Mouse (Mus musculus) CH12.LX (cell line): ENCODE results near the gene Acaca. TPM values are rescaled to one million over a fixed set of nuclear protein-coding genes. Genes with fewer than 3 reads are reported as not detected.

ENCODE experiments used
- DNase-seq: peaks from one replicate; pipeline ENCODE4 v3.0.0-alpha.2; 2013; ENCODE audit errors: extremely low read depth
- H3K27ac ChIP-seq: 2 replicates; pipeline ENCODE4 v1.5.1; 2012; ENCODE audit warnings: low read depth, mild to moderate bottlenecking, control low read depth, moderate library complexity; ENCODE audit not compliant: insufficient read depth
- H3K27me3 ChIP-seq: replicated peaks from 2 replicates; pipeline ENCODE3; 2012; ENCODE audit warnings: inconsistent platforms
- H3K36me3 ChIP-seq, 2 experiments: replicated peaks in 1 of 2; 2 replicates each; pipeline versions ENCODE3 to v1.6.1; 2012; ENCODE audit warnings: inconsistent platforms in 1 of 2, low read length in 1 of 2, mild to moderate bottlenecking in 1 of 2, mixed read lengths in 1 of 2, moderate library complexity in 1 of 2; ENCODE audit not compliant: control insufficient read depth in 1 of 2, insufficient read depth in 1 of 2
- H3K4me1 ChIP-seq, 2 experiments: 2 replicates each; pipeline ENCODE4 v1.6.1; 2012; ENCODE audit warnings: inconsistent platforms in 1 of 2, moderate library complexity in 1 of 2; ENCODE audit not compliant: insufficient read depth in 2 of 2, control insufficient read depth in 1 of 2
- H3K4me2 ChIP-seq: 2 replicates; pipeline ENCODE4 v1.6.1; 2012; ENCODE audit warnings: low read depth, mild to moderate bottlenecking, control low read depth; ENCODE audit not compliant: poor library complexity, insufficient read depth, severe bottlenecking
- H3K4me3 ChIP-seq, 3 experiments: fragments of 150-350 bp in 1 of 3; sonication (generic) in 1 of 3; replicated peaks in 1 of 3; 2 replicates each; pipeline versions ENCODE3 to v1.5.1; 2011 to 2012; ENCODE audit warnings: low read depth in 2 of 3, low read length in 2 of 3, mild to moderate bottlenecking in 2 of 3, moderate library complexity in 2 of 3, control low read depth in 1 of 3, improper control_type of control experiment in 1 of 3, inconsistent platforms in 1 of 3, mixed read lengths in 1 of 3; ENCODE audit not compliant: poor library complexity in 1 of 3
- H3K79me2 ChIP-seq: replicated peaks from 2 replicates; pipeline ENCODE4 v1.6.1; 2012; ENCODE audit warnings: mild to moderate bottlenecking, moderate library complexity; ENCODE audit not compliant: control insufficient read depth, poor library complexity, insufficient read depth, severe bottlenecking; ENCODE audit errors: extremely low read depth
- H3K9ac ChIP-seq: 2 replicates; pipeline ENCODE4 v1.6.1; 2012; ENCODE audit warnings: low read depth, mild to moderate bottlenecking, control low read depth, moderate library complexity; ENCODE audit not compliant: insufficient read depth
- H3K9me3 ChIP-seq: replicated peaks from 2 replicates; pipeline ENCODE3; 2012; ENCODE audit warnings: low read length, inconsistent platforms, mixed read lengths
- BHLHE40 ChIP-seq: IDR thresholded peaks from 2 replicates; pipeline ENCODE4 v1.6.1; 2011; ENCODE audit warnings: mild to moderate bottlenecking, low read depth, low read length, improper control_type of control experiment
- CHD1 ChIP-seq: IDR thresholded peaks from 2 replicates; pipeline ENCODE4 v1.6.1; 2012; ENCODE audit warnings: low read depth, low read length, improper control_type of control experiment, inconsistent platforms
- CTCF ChIP-seq, 2 experiments: IDR thresholded peaks in 1 of 2; conservative IDR thresholded peaks in 1 of 2; 2 replicates each; pipeline ENCODE4 v1.5.1; 2011 to 2012; ENCODE audit warnings: low read depth in 2 of 2, low read length in 2 of 2, improper control_type of control experiment in 1 of 2, inconsistent platforms in 1 of 2, mild to moderate bottlenecking in 1 of 2, moderate library complexity in 1 of 2
- E2F4 ChIP-seq: IDR thresholded peaks from 2 replicates; pipeline ENCODE4 v1.6.1; 2011; ENCODE audit warnings: low read depth, low read length, improper control_type of control experiment; ENCODE audit not compliant: insufficient replicate concordance
- HCFC1 ChIP-seq: IDR thresholded peaks from 2 replicates; pipeline ENCODE4 v1.6.1; 2012; ENCODE audit warnings: low read depth, mild to moderate bottlenecking, inconsistent platforms, low read length, improper control_type of control experiment
- IRF4 ChIP-seq: IDR thresholded peaks from 2 replicates; pipeline ENCODE4 v1.6.1; 2014; ENCODE audit warnings: low read depth, mild to moderate bottlenecking, inconsistent platforms, low read length, improper control_type of control experiment
- KAT2A ChIP-seq: IDR thresholded peaks from 2 replicates; pipeline ENCODE4 v1.6.1; 2012; ENCODE audit warnings: low read length, improper control_type of control experiment, inconsistent platforms; ENCODE audit not compliant: insufficient replicate concordance
- POLR2A ChIP-seq: IDR thresholded peaks from 2 replicates; pipeline ENCODE4 v1.6.1; 2011; ENCODE audit warnings: low read depth, mild to moderate bottlenecking, improper control_type of control experiment, low read length
- RCOR1 ChIP-seq: conservative IDR thresholded peaks from 2 replicates; pipeline ENCODE4 v1.6.1; 2012; ENCODE audit warnings: low read depth, mild to moderate bottlenecking, inconsistent platforms, low read length, improper control_type of control experiment
- SIN3A ChIP-seq: IDR thresholded peaks from 2 replicates; pipeline ENCODE4 v1.6.1; 2012; ENCODE audit warnings: low read length, improper control_type of control experiment, inconsistent platforms
- TBP ChIP-seq: conservative IDR thresholded peaks from 2 replicates; pipeline ENCODE4 v1.6.1; 2011; ENCODE audit warnings: low read depth, low read length, improper control_type of control experiment
- UBTF ChIP-seq: IDR thresholded peaks from 2 replicates; pipeline ENCODE4 v1.6.1; 2012; ENCODE audit warnings: low read depth, mild to moderate bottlenecking, inconsistent platforms, low read length, improper control_type of control experiment, moderate library complexity
- ZKSCAN1 ChIP-seq: IDR thresholded peaks from 2 replicates; pipeline ENCODE4 v1.6.1; 2012; ENCODE audit warnings: low read depth, inconsistent platforms, low read length, improper control_type of control experiment, borderline replicate concordance
- ZMIZ1 ChIP-seq: IDR thresholded peaks from 2 replicates; pipeline ENCODE4 v1.6.1; 2012; ENCODE audit warnings: low read depth, mild to moderate bottlenecking, inconsistent platforms, low read length, improper control_type of control experiment
- ZNF384 ChIP-seq: IDR thresholded peaks from 2 replicates; pipeline ENCODE4 v1.6.1; 2012; ENCODE audit warnings: low read depth, low read length, improper control_type of control experiment, inconsistent platforms
- dilution Hi-C: fragments of 300-500 bp; cut with MboI; formaldehyde crosslinking; loops from 2 replicates; pipeline ENCODE4 v1.14.3; 2020; ENCODE audit warnings: low sequenced_read_pairs; ENCODE audit not compliant: extremely low pct_unique_long_range_greater_than_20kb, extremely low pct_ligation_motif_present
- in situ Hi-C: fragments of 300-500 bp; cut with MboI; formaldehyde crosslinking; loops from 3 replicates; pipeline ENCODE4 v1.14.3; 2019; ENCODE audit warnings: low sequenced_read_pairs, low pct_ligation_motif_present, low pct_unique_long_range_greater_than_20kb, mixed read lengths
- polyA plus RNA-seq: library from polyadenylated mRNA; unstranded; fragments of >175 nt; gene quantifications from 2 replicates; pipeline ENCODE4 v1.2.1, GENCODE M21; 2012; ENCODE audit warnings: low read depth; ENCODE audit not compliant: insufficient read length
- total RNA-seq, 2 experiments: library from RNA; depleted of rRNA; stranded (reverse); fragments of 300-350 nt in 1 of 2; fragments of >200 nt in 1 of 2; gene quantifications; 2 replicates each; pipeline ENCODE4 v1.2.3; 2012 to 2014

Acaca gene
- total and polyA plus RNA-seq, 3 experiments: 36.9 to 62.6 (median 61.7) TPM

DNA sequence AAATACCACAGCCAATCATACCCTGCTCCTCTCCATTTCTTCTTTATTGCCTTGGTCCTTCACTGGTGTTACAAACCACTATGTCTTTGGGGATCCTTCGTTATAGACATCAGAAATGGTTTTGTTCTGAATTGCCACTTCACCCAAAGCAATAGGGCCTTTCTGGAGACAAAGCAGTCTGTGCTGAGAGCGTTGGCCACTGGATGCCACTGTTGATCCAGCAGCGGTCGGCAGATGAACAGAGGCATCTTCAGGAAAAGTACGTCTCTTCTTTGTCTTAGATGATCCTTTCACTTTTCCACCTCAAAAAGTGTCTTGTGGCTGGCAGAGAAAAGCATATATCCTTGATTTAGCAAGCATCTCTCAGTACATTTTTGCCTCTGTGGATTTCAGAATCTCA, 151.8 kb downstream of the Acaca start:
- Histone ChIP-seq H3K9me3 (no peaks in the 10 kb centered on the region), H3K79me2 (no peaks in the 10 kb centered on the region; the same call in 1 of the 2 replicates), H3K4me3 (no peak overlapping the region)
- dilution Hi-C loops: no loop called here
- no peak for DNase-seq
- TF ChIP-seq CTCF (conservative IDR thresholded peaks at IDR 0.05 in 1 of 2, IDR thresholded peaks at IDR 0.05 in 1 of 2; ENCODE audit: low read depth in 2 of 2, low read length in 2 of 2) (peak in 1 of 2 experiments; percentile 13; a peak in 2 of 4 replicates), KAT2A (no peak)
- TF ChIP-seq, all 38 proteins: peak for 1
- H3K27me3 ChIP-seq: no peaks in the 10 kb centered on the region
- no peak overlapping the region for H3K4me2 ChIP-seq
- H3K4me1 ChIP-seq: no peaks in the 10 kb centered on the region
- peaks cover 56 to 81% of the 10 kb centered on the region in 2 experiments for H3K36me3 ChIP-seq
- in situ Hi-C loops: no loop called here
- no peak overlapping the region for H3K9ac ChIP-seq
- no peak overlapping the region for H3K27ac ChIP-seq

DNA sequence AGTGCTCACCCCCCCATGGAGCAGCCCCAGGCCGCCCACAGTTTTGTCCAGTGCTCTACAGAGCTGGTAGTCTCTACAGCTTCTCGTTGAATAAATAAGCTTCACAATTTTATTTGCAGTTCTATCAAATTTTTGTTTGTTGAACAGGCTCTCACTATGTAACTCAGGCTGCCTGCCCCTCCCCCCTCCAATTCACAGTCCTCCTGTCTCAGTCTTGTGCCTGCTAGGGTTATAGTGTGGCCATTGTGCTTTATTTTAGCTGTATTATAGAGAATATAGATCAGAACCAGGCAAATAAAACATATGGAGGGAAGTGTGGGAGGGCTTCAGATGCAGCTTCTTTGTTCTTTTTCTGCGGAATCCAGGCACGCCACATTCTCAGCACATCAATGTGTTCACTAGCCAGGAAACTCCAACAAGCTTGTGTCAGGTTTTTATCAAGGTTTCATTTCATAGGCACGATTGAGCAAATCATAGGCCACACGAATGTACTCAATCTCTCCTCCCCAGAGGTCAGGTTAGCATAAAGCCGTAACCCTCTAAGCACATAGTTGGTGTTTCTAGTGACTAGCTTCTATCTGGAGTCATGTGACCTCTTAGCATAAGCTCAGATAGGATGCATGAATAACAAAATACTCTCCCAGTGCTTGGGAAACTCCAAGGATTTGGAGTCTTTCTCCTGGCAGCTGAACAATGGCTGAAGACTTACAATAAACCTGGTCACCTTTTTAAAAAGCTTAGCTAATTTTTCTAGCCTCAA, 153.7 kb downstream of the Acaca start:
- Histone ChIP-seq H3K9me3 (no peaks in the 10 kb centered on the region), H3K27me3 (no peaks in the 10 kb centered on the region), H3K79me2 (no peaks in the 10 kb centered on the region; the same call in 1 of the 2 replicates), H3K4me1 (no peaks in the 10 kb centered on the region), H3K27ac (no peak overlapping the region), H3K9ac (no peak overlapping the region), H3K36me3 (peaks cover 43 to 70% of the 10 kb centered on the region in 2 experiments), H3K4me3 (no peak overlapping the region)
- dilution Hi-C loops: no loop called here
- DNase-seq: no peak
- TF ChIP-seq E2F4 (no peak), SIN3A (no peak), RCOR1 (no peak), CHD1 (no peak), TBP (no peak), UBTF (no peak), KAT2A (no peak), IRF4 (no peak), ZKSCAN1 (no peak), HCFC1 (no peak)
- TF ChIP-seq, all 38 proteins: peak for 0
- in situ Hi-C loops: no loop called here
- H3K4me2 ChIP-seq: no peak overlapping the region

DNA sequence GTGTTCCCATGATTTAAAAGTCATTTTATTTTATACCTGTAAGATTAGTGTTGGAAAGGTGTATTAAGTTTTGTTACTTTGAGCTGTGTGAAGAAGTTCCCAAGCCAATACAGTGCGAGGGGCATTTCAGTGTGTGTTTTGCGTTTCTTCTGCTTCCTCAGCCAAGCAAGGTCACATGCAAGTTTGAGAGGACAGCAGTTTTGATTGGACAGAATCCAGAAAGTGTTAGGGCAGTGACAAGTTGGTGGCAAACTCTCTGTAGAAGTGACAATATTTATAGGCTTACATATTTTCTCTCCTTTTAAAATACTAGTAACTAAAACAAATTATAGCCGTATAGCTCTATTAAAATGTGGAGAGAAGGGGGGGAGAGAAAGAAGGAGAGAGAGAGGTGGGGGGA, 161.3 kb downstream of the Acaca start:
- in situ Hi-C loops: no loop called here
- Histone ChIP-seq H3K4me1 (peaks cover 2 to 28% of the 10 kb centered on the region in 2 experiments; a peak in 2 of 4 replicates), H3K36me3 (peaks cover 14 to 53% of the 10 kb centered on the region in 2 experiments)

More for the DNA sequence above, 161.3 kb downstream of the Acaca start:
- Histone ChIP-seq H3K4me3 (no peak overlapping the region), H3K9me3 (no peaks in the 10 kb centered on the region), H3K79me2 (no peaks in the 10 kb centered on the region), H3K9ac (no peak overlapping the region), H3K27me3 (no peaks in the 10 kb centered on the region), H3K27ac (no peak overlapping the region), H3K4me2 (no peak overlapping the region)
- TF ChIP-seq BHLHE40 (peak; percentile 14; the same call in 1 of the 2 replicates), POLR2A (no peak), ZMIZ1 (no peak), ZNF384 (no peak)
- no peak for DNase-seq
- dilution Hi-C loops: no loop called here
